Mouse (Mus musculus): ENCODE measurements around the gene Tor3a. TPM values are rescaled to one million over a fixed set of nuclear protein-coding genes. Genes with fewer than 3 reads are reported as not detected.

Tor3a gene
- polyA plus RNA-seq, 1 experiment from 2014 or later = 3.7 TPM

DNA sequence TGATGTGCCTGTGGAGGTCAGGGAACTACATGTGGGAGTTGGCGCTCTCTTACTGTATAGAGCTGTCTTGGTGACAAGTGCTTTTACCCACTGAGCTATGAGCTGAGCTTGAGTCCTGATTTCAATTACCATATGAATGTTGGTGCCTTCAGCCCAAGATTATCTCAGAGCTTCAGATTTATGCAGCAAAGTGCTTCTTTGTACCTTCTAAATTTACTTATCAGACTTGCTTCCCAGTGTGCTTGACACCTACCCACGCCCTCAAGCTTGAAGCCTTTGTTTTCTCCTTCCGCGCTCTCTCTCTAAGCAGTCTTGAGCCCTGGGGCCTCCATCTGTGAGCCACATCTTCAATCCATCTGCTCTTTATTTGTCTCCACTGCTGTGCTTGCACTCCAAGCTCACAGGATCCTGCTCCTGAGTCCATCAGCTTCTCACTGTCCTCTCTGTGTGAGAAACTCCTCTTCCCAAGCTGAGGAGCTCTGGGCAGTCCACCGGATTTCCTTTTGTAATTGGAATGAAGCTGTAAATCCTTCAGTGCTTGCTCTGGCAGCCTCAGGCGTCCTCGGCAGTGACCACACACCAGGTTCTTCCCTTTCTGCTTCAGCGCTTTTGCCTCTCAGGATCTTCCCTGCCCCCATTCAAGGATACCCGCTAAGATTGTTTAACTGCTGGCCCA, 60.2 kb downstream of the Tor3a start:
- Histone ChIP-seq H3K4me1 (ENCODE audit: control insufficient read depth, low read depth, low read length) (peaks cover 24% of the 10 kb centered on the region), H3K27me3 (ENCODE audit: control insufficient read depth, insufficient read depth, low read depth, low read length) (no peaks in the 10 kb centered on the region), H3K36me3 (ENCODE audit: control insufficient read depth, insufficient read depth) (no peaks in the 10 kb centered on the region), H3K4me3 (ENCODE audit: low read depth, low read length) (no peak overlapping the region), H3K9me3 (replicated peaks; ENCODE audit: control insufficient read depth, low read length) (no peaks in the 10 kb centered on the region), H3K9ac (ENCODE audit: low read depth, low read length) (no peak overlapping the region), H3K4me2 (ENCODE audit: low read depth, low read length) (no peak overlapping the region), H3K27ac (ENCODE audit: low read length) (no peak overlapping the region)
- no peak for ATAC-seq (ENCODE audit: low read depth)
- WGBS (ENCODE audit: insufficient replicate concordance) = 26% methylated on average over 9 of the region's 9 CpGs

DNA sequence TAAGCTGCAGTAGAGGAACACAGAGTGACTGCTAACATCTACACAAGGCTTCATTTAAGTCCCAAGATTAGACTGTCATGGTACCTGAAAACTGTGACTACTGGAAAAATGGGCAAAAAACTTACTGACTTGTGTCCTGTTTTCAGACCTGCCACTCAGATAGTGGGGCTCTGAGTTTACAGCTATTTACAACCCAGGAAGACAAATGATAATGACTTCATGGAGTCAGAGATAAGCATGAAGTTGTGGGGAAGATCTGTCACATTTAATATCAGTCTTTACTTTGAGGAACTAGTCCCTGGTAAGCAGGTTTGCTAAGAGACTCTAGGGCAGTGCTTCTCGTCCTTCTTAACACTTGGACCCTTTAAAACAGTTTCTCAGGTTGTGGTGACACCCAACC, 63.9 kb downstream of the Tor3a start:
- Histone ChIP-seq H3K36me3 (ENCODE audit: control insufficient read depth, insufficient read depth) (no peaks in the 10 kb centered on the region), H3K27ac (ENCODE audit: low read length) (no peak overlapping the region), H3K4me2 (ENCODE audit: low read depth, low read length) (no peak overlapping the region), H3K27me3 (ENCODE audit: control insufficient read depth, insufficient read depth, low read depth, low read length) (no peaks in the 10 kb centered on the region), H3K4me1 (ENCODE audit: control insufficient read depth, low read depth, low read length) (peaks cover 4% of the 10 kb centered on the region), H3K9ac (ENCODE audit: low read depth, low read length) (no peak overlapping the region), H3K9me3 (replicated peaks; ENCODE audit: control insufficient read depth, low read length) (no peaks in the 10 kb centered on the region), H3K4me3 (ENCODE audit: low read depth, low read length) (no peak overlapping the region)
- peak; percentile 45; the same call in 1 of the 2 replicates for ATAC-seq (ENCODE audit: low read depth)
- 35% methylated on average over 1 of the region's 1 CpGs for WGBS (ENCODE audit: insufficient replicate concordance)

DNA sequence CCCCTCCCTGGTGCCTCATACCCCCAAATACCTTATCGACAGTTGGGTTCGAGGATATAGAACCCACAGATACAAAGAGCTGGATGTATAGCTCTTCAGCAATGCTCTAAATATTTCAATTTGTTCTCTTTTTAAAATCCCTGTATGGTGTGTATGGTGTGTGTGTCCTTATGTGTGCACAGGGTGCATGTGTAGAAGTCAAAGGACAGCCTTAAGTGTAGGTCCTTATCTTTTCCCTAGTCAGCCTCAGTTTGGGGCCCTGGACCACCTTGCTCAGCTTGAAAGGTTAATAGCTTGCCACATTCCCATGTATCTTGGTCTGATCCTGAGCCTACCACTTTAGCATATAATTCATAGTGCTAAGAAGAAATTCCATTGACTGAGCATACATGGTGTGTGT, 65.7 kb downstream of the Tor3a start:
- H3K9me3 ChIP-seq (replicated peaks; ENCODE audit: control insufficient read depth, low read length) = no peaks in the 10 kb centered on the region
- no peaks in the 10 kb centered on the region for H3K36me3 ChIP-seq (ENCODE audit: control insufficient read depth, insufficient read depth)
- H3K4me1 ChIP-seq (ENCODE audit: control insufficient read depth, low read depth, low read length) = peaks cover 3% of the 10 kb centered on the region
- no peak overlapping the region for H3K27ac ChIP-seq (ENCODE audit: low read length)
- H3K4me3 ChIP-seq (ENCODE audit: low read depth, low read length) = no peak overlapping the region
- 81% methylated on average over 2 of the region's 2 CpGs for WGBS (ENCODE audit: insufficient replicate concordance)
- H3K27me3 ChIP-seq (ENCODE audit: control insufficient read depth, insufficient read depth, low read depth, low read length) = no peaks in the 10 kb centered on the region
- no peak overlapping the region for H3K9ac ChIP-seq (ENCODE audit: low read depth, low read length)
- ATAC-seq (ENCODE audit: low read depth) = no peak
- no peak overlapping the region for H3K4me2 ChIP-seq (ENCODE audit: low read depth, low read length)

DNA sequence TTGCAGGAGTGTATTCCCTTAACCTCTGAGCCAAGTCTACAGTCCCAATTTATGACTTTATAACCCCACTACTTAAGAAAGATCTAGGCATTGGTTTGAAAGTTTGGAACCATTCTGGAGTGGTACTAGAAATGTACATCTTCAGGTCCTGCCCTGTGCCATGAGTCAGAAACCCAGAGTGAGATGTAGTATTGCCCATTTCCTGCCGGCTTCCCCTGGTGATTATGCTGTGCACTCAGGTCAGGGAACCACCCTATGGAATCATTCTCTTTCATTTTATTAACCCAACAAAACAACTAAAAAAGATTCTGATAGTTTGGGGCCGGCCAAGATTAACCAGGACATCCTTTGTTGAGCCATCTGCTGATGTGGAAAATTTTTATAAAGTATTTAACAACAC, 68.2 kb downstream of the Tor3a start:
- Histone ChIP-seq H3K4me3 (ENCODE audit: low read depth, low read length) (no peak overlapping the region), H3K4me2 (ENCODE audit: low read depth, low read length) (no peak overlapping the region), H3K36me3 (ENCODE audit: control insufficient read depth, insufficient read depth) (no peaks in the 10 kb centered on the region), H3K4me1 (ENCODE audit: control insufficient read depth, low read depth, low read length) (peaks cover 3% of the 10 kb centered on the region), H3K9ac (ENCODE audit: low read depth, low read length) (no peak overlapping the region), H3K27me3 (ENCODE audit: control insufficient read depth, insufficient read depth, low read depth, low read length) (no peaks in the 10 kb centered on the region), H3K27ac (ENCODE audit: low read length) (no peak overlapping the region), H3K9me3 (replicated peaks; ENCODE audit: control insufficient read depth, low read length) (no peaks in the 10 kb centered on the region)
- WGBS (ENCODE audit: insufficient replicate concordance) = 53% methylated on average over 2 of the region's 2 CpGs
- no peak for ATAC-seq (ENCODE audit: low read depth)

DNA sequence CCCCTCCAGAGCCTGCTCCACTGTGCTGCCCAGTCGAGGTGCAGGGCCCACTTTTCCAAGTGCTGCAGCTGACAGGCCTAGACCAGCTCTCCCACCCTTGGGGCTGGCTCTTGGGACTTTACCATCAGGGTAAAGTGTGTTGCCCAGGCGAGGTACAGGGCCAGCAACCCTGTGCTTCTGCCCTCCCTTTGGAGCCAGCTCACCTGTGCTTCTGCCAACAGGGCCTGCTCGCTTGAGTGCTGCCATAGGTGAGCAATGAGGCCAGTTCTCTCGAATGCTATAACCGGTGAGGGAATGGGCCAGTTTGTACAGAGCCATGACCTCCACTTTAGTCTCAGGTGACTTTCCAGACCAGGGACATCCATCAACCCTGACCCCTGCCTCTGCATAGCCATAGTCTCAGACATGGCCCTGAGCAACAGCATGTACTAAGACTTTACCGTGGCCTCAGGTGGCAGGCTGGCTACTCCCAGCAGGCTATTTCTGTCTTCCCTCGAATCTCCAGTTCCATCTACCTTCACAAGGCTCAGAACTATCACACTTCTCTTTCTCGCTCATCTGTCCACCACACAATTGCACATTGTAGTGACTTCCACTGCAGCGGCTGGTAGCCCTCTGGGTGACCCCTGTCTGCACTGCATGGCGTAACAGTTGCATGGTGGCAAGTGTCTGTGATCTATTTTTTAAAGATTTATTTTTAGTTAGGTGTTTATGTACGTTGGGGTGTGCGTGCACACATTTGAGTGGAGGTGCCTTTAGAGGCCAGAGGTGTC, 68.9 kb downstream of the Tor3a start:
- Histone ChIP-seq H3K9me3 (replicated peaks; ENCODE audit: control insufficient read depth, low read length) (no peaks in the 10 kb centered on the region), H3K27ac (ENCODE audit: low read length) (no peak overlapping the region), H3K9ac (ENCODE audit: low read depth, low read length) (no peak overlapping the region), H3K27me3 (ENCODE audit: control insufficient read depth, insufficient read depth, low read depth, low read length) (no peaks in the 10 kb centered on the region), H3K4me2 (ENCODE audit: low read depth, low read length) (no peak overlapping the region), H3K4me3 (ENCODE audit: low read depth, low read length) (no peak overlapping the region), H3K36me3 (ENCODE audit: control insufficient read depth, insufficient read depth) (no peaks in the 10 kb centered on the region), H3K4me1 (ENCODE audit: control insufficient read depth, low read depth, low read length) (peaks cover 3% of the 10 kb centered on the region)
- 58% methylated on average over 12 of the region's 12 CpGs for WGBS (ENCODE audit: insufficient replicate concordance)
- ATAC-seq (ENCODE audit: low read depth) = 0 out of 2 replicates have a peak, but pooled peaks have one; percentile 11

Other genes starting within 250 kb of the Tor3a start
- gene Soat1, start 200.0 kb downstream of the Tor3a start, polyA plus RNA-seq (2015; fragmentation: Nextera tagmentation; extraction: Ambion mirVana) = 25.4 and 26.1 TPM in 2 replicates
- gene Gm10031, start 150.3 kb downstream of the Tor3a start, polyA plus RNA-seq (2015; fragmentation: Nextera tagmentation; extraction: Ambion mirVana) = 0.14 and 0.22 TPM in 2 replicates
- gene Abl2, start 115.6 kb downstream of the Tor3a start, polyA plus RNA-seq (2015; fragmentation: Nextera tagmentation; extraction: Ambion mirVana) = 0.79 and 0.87 TPM in 2 replicates
- gene Fam20b, start 44.7 kb upstream of the Tor3a start, polyA plus RNA-seq (2015; fragmentation: Nextera tagmentation; extraction: Ambion mirVana) = 7.2 and 8.0 TPM in 2 replicates
- gene Angptl1, start 164.2 kb upstream of the Tor3a start, polyA plus RNA-seq (2015; fragmentation: Nextera tagmentation; extraction: Ambion mirVana) = 0.32 and 0.41 TPM in 2 replicates

Measured in liver, embryonic 16.5 days (tissue).